Mouse (Mus musculus) testis, postnatal 10 days (tissue): ENCODE measurements around the gene Thada.
A peak's percentile ranks its signal among the peaks of the same experiment; 100 is the strongest.

ENCODE experiments used
- DNase-seq: peaks from one replicate; pipeline ENCODE4 v3.0.0; 2021; ENCODE audit warnings: low spot score

The Thada gene

DNA sequence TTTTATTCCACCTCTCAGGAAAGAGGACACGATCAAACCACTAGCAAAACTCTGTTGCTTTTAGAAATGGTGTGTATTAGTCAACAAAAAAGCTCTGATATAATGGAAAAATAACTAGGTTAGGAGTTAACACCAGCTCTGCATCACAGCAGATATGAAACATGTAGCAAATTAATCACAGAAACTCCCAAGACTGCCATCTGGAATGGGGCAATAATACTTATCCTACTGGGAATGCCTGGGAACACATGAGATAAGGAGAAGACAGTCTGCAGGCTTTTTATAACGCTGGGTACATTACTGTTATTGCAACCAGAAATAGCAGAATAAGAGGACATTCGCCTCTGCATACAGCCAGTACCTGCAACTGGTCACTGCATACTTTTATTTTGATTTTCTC lies 96.2 kb downstream of the Thada start:
- DNase-seq = peak; percentile 5

DNA sequence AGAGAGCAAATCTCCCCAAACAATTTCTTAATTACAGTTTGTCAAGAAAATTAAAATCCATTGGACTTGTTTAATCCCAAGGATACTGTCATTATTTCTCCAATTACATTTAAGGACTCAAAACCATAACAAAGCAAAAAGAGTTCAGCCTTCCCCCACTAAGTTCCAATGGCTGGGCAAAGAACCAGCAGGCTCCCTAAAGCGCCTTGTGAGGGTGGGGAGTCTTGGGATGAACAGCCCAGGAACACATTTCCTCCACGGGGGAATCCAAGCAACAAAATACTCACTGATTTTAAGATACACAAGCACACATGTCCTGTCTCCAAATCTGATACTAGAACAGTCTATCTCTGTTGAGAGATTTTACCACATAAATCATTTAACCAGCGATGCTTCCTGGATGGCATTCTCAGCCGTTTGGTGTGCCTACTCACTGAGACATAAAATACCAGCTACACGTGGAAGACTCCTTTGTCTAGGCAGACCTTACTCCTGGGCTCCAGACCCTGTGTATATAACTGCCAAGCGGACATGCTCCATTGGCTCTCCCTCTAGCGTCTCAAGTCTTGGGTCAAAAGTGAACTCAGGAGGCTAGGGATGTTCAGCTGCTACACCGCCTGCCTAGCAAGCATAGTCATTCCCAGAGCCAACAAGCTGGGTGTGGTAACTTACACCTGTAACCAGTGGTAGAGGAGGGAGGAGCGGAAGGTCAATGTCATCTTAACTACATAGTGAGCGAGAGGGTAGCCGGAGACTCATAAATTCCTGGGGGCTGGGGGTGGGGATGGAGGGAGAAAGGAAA lies 97.6 kb downstream of the Thada start:
- no peak for DNase-seq

DNA sequence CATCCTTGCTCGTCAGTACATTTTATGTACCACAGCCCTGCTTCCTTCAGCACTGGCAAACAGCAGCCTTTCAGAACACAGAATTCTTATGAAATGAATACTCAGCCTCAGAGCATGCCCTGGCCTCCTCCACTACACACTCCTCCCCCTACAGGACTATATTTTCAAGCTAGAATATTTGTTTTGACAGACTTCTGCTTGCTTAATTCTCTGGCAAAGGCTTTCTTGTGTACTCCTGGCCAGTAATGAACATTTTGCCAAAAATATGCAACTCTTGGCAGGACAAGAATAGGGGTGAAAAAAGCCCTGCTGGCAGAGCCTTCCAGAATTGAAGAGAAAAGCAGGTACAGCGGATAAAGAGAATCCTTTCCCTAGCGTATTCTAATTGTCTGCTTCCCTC lies 98.3 kb downstream of the Thada start:
- no peak for DNase-seq

DNA sequence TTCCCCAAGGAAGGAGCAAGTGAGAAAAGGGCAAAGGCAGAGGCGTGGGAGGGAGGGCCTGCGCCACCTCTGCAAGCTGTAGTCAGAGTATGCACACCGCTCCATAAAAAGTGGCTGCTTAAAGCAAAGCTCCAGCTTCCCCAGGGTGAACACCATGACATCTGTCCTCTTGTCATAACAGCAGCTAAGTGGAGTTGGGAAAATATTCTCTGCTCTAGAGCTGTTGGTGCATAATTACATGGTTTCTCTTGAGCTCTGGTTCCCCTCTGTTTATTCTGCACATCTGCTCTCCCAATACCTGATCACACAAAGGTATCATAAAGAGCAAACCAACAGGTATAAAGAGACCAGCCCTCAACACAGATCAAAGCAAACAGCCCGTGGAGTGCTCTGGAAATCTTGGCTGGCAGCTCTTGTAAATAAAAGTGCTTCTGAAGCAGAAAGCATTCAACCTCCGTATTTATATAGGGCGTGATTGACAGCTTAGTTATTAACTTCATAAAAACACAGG lies 100.2 kb downstream of the Thada start:
- no peak for DNase-seq

DNA sequence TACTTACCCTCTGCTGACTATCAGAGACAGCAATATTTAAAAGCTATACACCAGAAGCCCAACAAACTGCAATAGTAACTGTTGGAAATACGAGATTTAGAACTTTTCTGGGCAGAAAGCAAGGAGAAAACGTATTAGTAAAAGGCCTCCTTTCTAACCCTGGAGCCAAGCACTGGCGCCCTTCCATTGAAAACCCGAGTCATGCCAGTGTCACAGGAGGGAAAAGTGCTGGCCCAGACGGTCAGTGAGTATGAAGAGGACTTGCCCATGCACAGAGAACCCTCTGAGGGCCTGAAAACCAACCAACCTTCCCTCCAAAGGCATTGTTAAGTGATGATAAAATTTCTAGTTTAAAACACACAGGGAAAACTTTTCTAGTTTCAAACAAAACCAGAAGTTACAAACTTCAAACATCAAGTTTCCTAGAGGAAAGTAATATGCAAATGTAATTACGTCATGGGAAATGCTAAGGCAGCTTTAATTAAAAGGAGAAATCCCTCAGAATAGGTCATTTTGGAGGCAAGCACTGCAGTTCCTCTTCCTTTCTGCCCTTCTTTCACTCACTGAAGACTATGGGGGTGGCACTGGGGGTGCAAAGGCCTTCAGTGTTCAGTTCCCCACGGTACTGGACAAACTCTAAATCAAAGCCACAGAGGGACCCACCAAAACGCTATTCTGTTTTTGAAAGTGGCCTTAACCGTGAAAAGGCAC lies 100.8 kb downstream of the Thada start:
- DNase-seq = no peak

DNA sequence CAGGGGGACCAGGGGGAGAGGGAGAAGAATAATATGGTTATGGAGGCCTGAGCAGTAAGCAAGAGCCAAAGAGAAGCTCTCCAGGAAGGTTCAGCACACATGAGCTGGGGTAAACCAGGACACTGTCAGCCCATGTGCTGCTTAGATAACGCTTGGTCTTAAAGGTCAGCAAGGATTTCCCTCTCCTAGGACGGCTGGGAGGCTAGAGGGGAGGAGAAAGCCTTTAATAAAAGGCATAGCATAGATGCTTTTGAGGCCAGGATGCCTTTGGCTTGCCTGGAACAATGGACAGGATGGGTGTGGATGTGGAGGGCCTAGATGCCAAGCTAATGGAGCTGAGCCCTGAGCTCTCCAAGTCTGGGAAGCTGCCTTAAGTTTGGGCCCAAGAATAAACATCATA lies 102.6 kb downstream of the Thada start:
- no peak for DNase-seq

DNA sequence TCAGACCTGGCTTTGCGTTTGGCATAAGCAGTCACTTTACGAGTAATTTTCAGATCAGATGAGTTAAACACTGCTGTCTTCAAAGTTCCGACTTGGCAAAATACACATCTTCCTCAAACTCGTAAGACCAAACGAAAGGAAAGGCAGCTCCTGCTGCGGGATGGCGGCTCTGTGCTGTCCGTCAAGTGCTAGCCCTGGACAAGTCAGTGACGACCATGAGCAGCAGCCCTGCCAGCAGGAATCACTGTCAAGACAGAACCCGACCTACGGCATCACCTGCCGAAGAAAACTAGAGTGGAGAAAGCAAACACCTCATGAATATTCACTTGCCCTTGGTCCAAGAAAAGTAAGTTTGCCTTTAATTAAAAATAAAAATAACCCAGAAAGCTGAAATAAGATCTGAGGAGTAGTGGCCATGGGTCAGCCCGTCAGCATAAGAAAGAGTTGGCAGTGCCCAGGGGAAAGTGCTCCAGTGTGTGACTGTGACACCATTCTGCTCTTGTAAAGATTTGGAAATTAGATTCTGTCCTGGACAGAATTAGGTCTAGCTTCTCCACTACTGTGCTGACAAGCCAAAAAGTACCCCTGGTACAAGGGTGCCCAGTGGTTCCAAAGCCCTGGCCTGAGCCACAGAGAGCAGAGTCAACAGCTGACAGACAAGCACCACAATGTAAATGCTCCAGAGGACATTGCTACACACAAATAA lies 103.3 kb downstream of the Thada start:
- DNase-seq = no peak

DNA sequence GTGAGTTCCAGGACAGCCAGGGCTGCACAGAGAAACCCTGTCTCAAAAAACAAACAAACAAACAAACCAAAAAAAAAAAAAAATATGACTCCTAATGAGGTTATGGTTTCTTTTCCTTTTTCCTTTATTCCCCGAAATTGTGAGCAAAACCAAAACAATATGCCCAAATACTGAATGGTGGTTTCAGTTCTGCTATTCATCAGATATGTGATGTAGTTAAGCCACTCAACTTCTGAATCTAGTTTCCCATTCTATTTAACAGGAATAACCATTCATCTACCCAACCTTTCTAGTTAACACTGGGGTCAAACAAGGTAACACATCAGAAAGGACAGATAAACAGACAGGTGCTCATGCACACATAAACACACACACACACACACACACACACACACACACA lies 105.0 kb downstream of the Thada start:
- DNase-seq = no peak

DNA sequence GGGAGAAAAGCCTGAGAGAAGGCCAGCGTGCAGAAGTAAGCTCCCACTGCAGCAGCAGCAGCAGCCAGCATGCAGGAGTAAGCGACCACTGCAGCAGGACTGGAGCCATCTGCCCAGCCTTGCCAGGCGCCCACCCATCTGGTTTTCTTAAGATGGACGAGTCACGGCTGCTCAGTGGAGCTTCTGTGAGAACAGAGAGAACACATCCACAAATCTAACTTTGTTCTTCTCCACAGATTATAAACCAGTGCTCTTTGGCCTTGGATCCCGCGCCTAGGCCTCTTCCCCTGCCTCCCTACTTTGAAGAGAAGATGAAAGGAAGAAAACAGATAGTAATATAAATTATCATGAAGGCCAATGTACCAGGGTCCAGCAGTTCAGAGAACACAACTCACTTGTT lies 106.2 kb downstream of the Thada start:
- DNase-seq = no peak

DNA sequence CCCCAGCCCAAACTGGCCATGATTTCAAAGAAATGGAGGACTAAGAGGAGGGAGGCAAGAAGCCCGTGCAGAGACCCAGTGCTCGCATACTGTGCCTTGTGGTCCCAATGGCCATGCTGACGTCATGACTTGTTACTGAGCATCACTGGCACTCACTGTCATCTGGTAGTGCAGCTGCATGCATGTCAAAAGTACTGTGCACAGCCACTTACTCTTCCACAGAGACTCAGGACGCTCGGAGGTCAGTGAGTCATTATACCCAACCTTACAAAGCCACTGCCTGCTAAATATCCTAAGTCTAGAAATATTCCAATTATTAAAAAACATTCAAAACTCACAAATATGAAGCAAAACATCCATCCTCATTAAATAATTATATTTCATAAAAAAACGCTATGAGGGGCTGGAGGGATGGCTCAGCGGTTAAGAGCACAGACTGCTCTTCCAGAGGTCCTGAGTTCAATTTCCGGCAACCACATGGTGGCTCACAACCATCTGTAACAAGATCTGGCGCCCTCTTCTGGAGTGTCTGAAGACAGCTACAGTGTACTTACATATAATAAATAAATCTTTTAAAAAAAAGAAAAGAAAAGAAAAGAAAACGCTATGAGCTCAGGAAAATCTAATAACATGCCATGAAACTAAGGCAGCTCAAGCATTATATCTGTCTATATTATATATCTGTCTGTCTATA lies 106.9 kb downstream of the Thada start:
- DNase-seq = no peak

DNA sequence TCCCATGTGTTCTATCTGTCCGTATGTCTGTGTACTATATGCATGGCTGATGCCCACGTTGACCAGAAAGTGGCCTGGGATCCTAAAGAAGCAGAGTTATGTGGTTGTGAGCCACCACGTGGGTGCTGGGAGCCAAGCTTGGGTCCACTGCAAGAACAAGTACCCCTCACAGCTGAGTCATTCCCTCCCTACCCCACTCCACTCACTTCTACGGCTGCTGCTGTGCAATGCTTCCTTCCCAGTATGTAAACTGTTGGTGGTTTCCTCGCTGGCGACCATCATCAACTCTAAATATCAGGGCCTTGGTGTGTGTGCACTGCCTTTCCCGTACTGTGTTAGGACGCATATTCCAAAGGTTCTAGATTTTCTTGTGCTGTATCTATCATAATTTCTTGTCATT lies 108.2 kb downstream of the Thada start:
- no peak for DNase-seq

DNA sequence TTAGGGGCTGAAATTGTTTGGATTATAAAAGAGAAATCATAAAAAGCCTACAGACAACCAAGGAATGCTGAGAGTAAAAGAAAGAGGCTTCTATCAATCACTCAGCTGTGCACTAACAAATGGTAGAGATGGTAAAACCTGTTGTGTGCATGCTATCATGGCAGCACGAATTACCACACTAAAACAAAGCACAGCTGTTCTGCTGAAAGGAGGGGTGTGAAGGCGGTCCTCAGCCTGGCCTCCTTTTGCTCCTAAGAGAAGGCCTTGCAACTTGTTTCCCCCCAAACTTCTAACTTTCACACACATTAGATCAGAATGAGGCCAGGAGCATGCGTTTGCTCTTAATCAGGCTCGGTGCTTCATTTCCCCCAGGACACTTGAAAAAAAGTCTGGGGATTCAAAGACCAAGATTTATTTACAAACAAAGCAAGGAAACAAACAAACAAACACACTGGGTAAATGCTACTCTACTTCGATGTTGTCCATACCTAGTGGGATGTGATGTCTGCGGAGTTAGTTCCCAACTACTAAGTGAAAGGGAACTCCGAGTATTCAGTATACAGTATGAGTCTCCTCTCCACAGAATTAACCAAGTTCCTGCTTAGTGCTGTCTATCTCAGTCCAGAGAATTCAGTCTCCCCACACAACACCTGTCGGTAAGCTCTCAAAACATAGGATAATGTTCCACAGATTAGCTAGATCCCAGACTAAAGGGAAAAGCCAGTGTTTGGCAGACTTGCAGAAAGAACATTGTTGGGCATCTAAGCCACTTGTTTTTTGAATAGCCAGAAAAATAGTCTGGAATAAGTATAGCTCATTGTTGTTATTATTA lies 109.7 kb downstream of the Thada start:
- no peak for DNase-seq

DNA sequence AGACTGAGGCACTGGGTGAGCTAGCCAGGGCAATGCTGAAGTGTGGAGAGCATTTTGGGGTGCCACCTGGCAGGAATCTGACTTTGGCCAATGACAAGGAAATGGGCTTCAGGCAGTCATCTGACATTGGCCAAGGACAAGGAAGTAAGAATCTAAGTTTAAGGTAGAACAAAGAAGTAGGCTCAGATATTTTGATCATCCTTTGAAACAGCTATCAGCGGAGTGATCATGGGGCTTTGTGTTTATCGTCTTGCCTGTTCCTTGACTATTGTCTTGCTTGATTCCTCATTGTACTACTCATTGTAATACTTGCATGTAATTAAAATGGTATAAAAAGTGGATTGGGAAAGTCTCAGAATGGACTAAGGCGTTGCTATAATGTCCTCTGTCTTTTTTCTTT lies 111.0 kb downstream of the Thada start:
- no peak for DNase-seq

DNA sequence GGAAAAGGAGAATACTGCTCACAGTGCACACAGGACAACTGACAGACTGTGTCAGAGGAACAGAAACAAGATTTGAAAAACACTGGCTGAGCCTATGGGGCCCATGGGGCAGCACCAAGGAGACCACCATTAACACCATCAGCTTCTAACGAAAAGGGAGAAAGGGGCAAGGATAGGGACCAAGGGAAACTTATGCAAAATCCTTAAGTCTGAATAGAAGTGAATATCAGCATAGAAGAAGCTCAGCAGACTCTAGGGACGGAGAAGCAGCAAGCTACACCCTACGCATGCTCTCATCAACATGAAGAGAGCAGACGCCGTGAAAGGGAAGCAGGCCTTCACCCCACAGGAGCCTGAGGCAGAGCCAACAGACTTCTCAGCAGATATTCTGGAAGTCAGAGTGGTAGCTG lies 112.1 kb downstream of the Thada start:
- DNase-seq = no peak

DNA sequence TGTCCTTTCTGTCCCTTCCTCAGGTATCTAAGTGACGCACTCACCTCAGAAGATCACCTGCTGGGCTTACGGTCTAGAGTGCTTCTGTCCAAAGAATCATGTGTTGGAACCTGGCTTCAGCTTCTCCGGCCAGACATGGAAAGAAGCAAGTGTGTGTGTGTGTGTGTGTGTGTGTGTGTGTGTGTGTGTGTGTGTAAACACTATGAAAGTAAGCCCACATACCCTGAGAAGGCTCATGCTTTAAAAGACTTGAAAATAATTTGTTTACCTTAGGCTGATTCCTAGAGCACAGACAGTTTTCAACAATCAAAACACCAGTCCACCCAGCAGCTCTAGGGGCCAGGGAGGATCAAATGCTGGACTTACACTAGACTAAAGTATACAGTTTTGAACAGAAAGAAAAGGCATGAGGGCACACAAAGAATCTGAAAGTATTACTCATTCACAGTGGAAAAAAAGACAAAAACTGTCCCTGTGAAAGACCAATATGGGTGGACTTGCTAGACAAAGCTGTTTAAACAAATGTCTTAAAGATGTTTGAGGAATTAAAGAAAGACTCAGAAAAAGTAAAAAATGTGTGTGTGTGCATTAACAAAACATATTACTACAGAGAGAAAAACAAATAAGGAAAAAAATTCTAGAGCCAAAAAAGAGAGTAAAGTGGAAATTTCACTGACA lies 112.6 kb downstream of the Thada start:
- DNase-seq = no peak

DNA sequence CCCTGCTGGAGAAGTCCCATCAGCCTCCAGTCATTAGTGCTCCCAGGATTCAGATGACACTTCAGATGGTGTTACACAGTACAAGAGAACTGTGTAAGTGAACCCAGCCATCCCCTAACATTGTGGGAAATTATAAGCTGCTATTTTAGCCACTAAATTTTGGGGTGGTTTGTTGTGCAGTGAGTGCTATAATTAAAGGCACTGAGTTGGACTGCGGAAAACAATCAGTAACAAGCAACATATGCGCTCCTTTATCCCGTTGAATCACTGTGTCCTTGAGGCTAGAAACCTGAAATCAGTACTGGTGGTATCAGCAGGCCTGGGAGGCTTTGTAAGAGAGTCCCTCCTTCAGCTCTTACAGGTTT lies 113.2 kb downstream of the Thada start:
- no peak for DNase-seq

DNA sequence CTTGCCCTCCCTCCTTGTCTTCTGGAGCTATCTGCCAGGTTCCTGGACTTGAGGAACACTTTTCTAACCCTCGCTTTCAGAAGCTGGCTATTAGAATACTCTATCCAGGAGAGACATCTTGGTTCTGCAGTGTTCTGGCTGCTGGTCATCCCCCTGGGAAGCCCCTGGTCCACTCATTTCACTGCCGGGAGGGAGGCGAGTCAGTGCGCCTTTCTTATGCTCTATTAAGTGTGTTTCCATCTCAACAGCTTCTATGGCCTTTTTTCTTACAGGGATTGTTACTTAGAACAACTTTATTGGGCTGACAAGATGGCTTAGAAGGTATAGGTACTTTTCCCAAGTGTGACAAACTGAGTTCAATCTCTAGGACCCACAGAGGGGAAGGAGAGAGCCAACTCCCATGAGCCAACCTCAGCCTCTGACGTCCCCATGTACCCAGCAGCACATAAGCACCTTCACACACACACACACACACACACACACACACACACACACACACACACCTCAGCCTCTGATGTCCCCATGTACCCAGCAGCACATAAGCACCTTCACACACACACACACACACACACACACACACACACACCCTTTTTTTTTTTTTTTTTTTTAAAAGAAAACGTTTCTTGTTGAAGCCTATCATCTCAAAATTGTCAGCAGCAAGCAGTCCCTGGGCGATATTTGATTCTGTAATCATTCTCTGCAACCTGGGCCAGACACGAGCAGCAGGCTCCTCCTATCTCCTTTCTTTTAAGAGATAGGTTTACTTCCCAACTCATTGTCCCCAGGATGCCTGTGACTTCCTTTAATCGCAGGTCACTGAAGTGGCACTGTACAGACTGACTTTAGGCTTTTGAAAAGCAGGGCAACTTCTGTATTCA lies 113.9 kb downstream of the Thada start:
- DNase-seq = no peak

DNA sequence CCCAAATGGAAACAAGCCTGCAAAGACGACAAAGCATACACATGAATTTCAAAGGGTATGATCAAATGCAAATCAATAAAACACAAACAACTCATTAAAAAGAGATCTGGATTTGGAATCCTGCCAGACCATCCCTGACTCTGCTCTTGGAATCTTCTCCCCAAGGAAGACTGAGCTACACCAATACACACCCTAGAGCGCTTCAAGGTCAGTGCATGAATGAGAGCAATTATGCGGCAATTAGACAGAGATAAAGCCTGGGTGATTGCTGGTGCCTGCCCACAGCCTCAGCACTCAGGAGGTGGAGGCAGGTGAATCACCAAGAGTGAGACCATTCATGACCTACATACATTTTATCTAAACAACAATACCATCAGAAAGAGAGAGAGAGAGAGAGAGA lies 114.7 kb downstream of the Thada start:
- DNase-seq = no peak

DNA sequence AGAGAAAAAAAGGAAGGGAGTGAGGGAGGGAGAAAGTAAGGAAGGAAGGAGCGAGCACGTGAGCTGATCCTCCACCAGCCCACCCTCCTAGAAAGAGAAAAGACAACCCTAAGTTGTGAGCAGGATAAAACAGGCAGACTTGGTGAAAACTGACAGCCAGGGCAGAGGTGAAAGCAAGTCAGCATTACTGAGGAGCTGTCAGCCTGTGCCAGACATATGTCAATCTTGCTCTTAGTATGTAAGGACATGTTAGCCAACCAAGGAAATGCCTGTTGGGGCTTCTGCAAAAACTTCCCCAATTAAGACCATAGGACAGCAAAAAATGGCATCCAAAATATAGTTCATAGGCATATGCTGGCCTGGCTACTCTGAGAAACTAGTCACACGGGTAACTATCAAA lies 117.1 kb downstream of the Thada start:
- no peak for DNase-seq

DNA sequence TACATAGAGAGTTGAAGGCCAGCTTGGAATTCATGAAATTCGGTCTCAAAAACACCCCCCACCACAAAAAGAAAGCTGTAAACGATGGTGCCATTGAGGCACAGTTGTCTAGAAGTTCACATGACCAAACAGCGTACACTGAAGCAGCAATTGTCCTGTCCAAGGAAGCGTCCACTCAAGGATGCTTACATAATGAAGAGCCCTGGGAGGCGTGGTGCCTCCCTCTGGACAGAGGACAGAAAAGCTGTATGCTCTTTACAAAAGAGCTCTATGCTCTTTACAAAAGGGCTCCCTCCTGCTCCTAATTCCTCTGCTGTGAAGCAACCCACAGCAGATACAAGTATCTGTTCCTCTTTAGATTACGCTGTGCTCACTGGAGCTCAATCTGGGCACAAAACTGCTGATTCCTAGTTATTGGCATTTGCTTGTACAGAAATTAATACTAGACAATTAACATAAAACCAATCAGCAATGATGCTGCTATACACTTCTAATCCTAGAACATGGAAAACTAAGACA lies 123.6 kb downstream of the Thada start:
- no peak for DNase-seq
